Mouse (Mus musculus): Measurements from ENCODE around the gene Prnp. TPM values are rescaled to one million over a fixed set of nuclear protein-coding genes. Genes with fewer than 3 reads are reported as not detected.

Gene Prnp
- 2.9 and 3.4 TPM in 2 replicates for polyA plus RNA-seq (2012)

GRCm38 (mm10) chr2:131909683-131910572, at the start of gene Prnp, which contains the start of gene Prn:
Gene Prnp, plus strand, starts transcription at chr2:131909928.
Gene Prn, plus strand, starts transcription at chr2:131909957.

GRCm38 (mm10) chr2:131950598-131951095, 40.9 kb downstream of the Prnp start, which contains the start of gene Prnd:
Gene Prnd, plus strand, starts transcription at chr2:131950861.

Other genes with a start within 250 kb of the Prnp start
- gene Erv3, start 50.2 kb upstream of the Prnp start, polyA plus RNA-seq (2012) = not detected in 2 replicates
- gene Prn, start within 50 bp of the Prnp start, polyA plus RNA-seq (2012) = not detected in 2 replicates
- 0.04 and 0.16 TPM in 2 replicates for gene Prnd, start 40.9 kb downstream of the Prnp start, polyA plus RNA-seq (2012)
- 27.7 and 31.0 TPM in 2 replicates for gene Rassf2, start 120.3 kb downstream of the Prnp start, polyA plus RNA-seq (2012)
- 2.5 and 4.8 TPM in 2 replicates for gene Slc23a2, start 235.2 kb downstream of the Prnp start, polyA plus RNA-seq (2012)

Measured in megakaryocyte-erythroid progenitor cell, adult 5 weeks (primary cell).